Mouse (Mus musculus): ENCODE results near the gene Setd2. TPM values are rescaled to one million over a fixed set of nuclear protein-coding genes. Genes with fewer than 3 reads are reported as not detected.

Setd2 gene
- total RNA-seq, 1 experiment: 78.9 TPM

DNA sequence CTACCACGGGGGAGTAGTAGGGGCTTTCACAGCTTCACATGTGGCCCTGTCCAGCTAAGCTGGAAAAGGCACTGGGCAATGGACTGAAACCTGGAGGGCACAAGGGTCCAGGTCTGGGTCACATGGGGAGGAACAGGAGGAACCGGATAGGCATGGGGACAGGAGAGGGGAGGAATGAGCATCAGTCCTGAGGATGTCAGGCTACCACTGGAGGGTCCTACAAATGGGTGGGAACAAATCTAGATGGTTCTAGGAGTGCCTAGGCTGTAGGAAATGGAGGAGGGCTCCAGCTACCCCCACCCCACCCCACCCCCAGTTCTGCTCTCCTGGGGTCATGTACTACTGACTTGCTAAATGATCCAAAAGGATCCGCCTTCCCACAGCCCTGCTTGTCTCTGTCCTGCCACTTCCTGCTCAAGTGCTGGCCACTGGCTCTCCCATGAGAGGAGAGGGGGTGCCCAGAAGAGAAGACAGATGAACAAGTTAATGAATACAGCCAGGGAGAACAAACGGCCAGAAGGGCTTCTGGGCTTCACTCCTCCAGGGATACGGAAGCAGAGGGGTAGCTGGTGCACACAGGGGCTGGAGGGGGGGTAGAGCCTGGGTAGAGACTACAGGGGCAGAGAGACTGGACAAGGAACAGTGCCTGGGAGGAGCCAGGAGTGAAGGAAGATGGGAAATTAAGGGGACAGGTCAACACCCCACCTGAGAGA, 110.6 kb downstream of the Setd2 start:
- Histone ChIP-seq H3K4me1 (ENCODE audit: control insufficient read depth in 2 of 2, insufficient read depth in 2 of 2, low read length in 2 of 2, poor library complexity in 1 of 2) (peaks cover 0 to 10% of the 10 kb centered on the region in 2 experiments; a peak in 1 of 4 replicates), H3K4me3 (ENCODE audit: insufficient read depth in 1 of 2, low read depth in 1 of 2, low read length in 2 of 2, poor library complexity in 1 of 2, severe bottlenecking in 1 of 2) (no peak overlapping the region), H3K9ac (ENCODE audit: insufficient read depth, low read depth, low read length, poor library complexity, severe bottlenecking) (no peak overlapping the region), H3K27ac (ENCODE audit: insufficient read depth, low read depth, low read length, poor library complexity, severe bottlenecking) (no peak overlapping the region), H3K9me3 (ENCODE audit: control insufficient read depth, insufficient read depth, low read depth, low read length) (no peaks in the 10 kb centered on the region), H3K36me3 (ENCODE audit: control insufficient read depth, insufficient read depth, low read length, poor library complexity, severe bottlenecking) (peaks cover 3% of the 10 kb centered on the region; the same call in 1 of the 2 replicates)
- TF ChIP-seq HCFC1 (IDR thresholded peaks at IDR 0.05; ENCODE audit: borderline replicate concordance, insufficient read depth, low read length): no peak
- TF ChIP-seq CHD2 (IDR thresholded peaks at IDR 0.05; ENCODE audit: low read depth, low read length): no peak
- TF ChIP-seq ZC3H11A (IDR thresholded peaks at IDR 0.05; ENCODE audit: borderline replicate concordance, low read depth, low read length): no peak
- TF ChIP-seq ZNF384 (IDR thresholded peaks at IDR 0.05; ENCODE audit: low read depth, low read length): no peak
- no peak for TF ChIP-seq MAFK (IDR thresholded peaks at IDR 0.05; ENCODE audit: insufficient read depth, low read depth, low read length)
- no peak for DNase-seq (ENCODE audit: low read depth, low spot score)
- in situ Hi-C loops (cut with MboI; ENCODE audit: low sequenced_read_pairs in 2 of 2, unreplicated experiment in 2 of 2): no loop called here

- Histone ChIP-seq H3K4me1 (ENCODE audit: control insufficient read depth in 2 of 2, insufficient read depth in 2 of 2, low read length in 2 of 2, poor library complexity in 1 of 2) (peaks cover 0 to 8% of the 10 kb centered on the region in 2 experiments; a peak in 1 of 4 replicates), H3K36me3 (ENCODE audit: control insufficient read depth, insufficient read depth, low read length, poor library complexity, severe bottlenecking) (no peaks in the 10 kb centered on the region; the same call in 1 of the 2 replicates), H3K9ac (ENCODE audit: insufficient read depth, low read depth, low read length, poor library complexity, severe bottlenecking) (no peak overlapping the region), H3K9me3 (ENCODE audit: control insufficient read depth, insufficient read depth, low read depth, low read length) (no peaks in the 10 kb centered on the region), H3K27ac (ENCODE audit: insufficient read depth, low read depth, low read length, poor library complexity, severe bottlenecking) (no peak overlapping the region; the same call in 1 of the 2 replicates), H3K4me3 (ENCODE audit: insufficient read depth in 1 of 2, low read depth in 1 of 2, low read length in 2 of 2, poor library complexity in 1 of 2, severe bottlenecking in 1 of 2) (no peak overlapping the region)
- in situ Hi-C loops (cut with MboI; ENCODE audit: low sequenced_read_pairs in 2 of 2, unreplicated experiment in 2 of 2): no loop called here
- no peak for TF ChIP-seq HCFC1 (IDR thresholded peaks at IDR 0.05; ENCODE audit: borderline replicate concordance, insufficient read depth, low read length)
- DNase-seq (ENCODE audit: low read depth, low spot score): no peak
Observed at GRCm38 (mm10) chr9:110643787-110644186, 111.4 kb downstream of the Setd2 start.

DNA sequence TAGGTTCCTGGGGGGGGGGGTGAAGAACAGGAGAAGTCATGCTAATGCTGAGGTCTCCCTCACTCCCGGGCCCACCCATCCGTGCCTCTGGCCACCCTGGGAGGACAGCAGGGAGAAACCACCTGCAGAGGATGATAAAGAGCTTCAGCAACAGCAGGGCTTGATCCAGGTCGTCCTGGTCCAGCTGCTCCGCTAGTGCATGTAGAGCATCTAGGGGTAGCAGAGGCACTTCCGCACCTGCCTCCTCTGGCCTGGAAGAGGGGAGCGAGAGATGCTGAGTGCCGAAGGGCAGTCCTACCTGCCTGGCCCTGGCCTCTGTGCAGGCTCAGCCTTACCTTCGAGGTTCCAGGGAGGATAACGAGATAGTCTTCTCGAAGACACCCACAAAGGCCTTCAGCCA, 111.9 kb downstream of the Setd2 start:
- no peak overlapping the region for H3K4me3 ChIP-seq (ENCODE audit: insufficient read depth in 1 of 2, low read depth in 1 of 2, low read length in 2 of 2, poor library complexity in 1 of 2, severe bottlenecking in 1 of 2)
- no peaks in the 10 kb centered on the region for H3K9me3 ChIP-seq (ENCODE audit: control insufficient read depth, insufficient read depth, low read depth, low read length)
- peaks cover 0 to 8% of the 10 kb centered on the region in 2 experiments; a peak in 1 of 4 replicates for H3K4me1 ChIP-seq (ENCODE audit: control insufficient read depth in 2 of 2, insufficient read depth in 2 of 2, low read length in 2 of 2, poor library complexity in 1 of 2)
- in situ Hi-C loops (cut with MboI; ENCODE audit: low sequenced_read_pairs in 2 of 2, unreplicated experiment in 2 of 2): no loop called here
- TF ChIP-seq ZC3H11A (IDR thresholded peaks at IDR 0.05; ENCODE audit: borderline replicate concordance, low read depth, low read length): no peak
- TF ChIP-seq MAFK (IDR thresholded peaks at IDR 0.05; ENCODE audit: insufficient read depth, low read depth, low read length): no peak
- TF ChIP-seq HCFC1 (IDR thresholded peaks at IDR 0.05; ENCODE audit: borderline replicate concordance, insufficient read depth, low read length): no peak
- no peak for TF ChIP-seq CHD2 (IDR thresholded peaks at IDR 0.05; ENCODE audit: low read depth, low read length)
- TF ChIP-seq ZNF384 (IDR thresholded peaks at IDR 0.05; ENCODE audit: low read depth, low read length): no peak
- H3K36me3 ChIP-seq (ENCODE audit: control insufficient read depth, insufficient read depth, low read length, poor library complexity, severe bottlenecking): no peaks in the 10 kb centered on the region; the same call in 1 of the 2 replicates
- H3K27ac ChIP-seq (ENCODE audit: insufficient read depth, low read depth, low read length, poor library complexity, severe bottlenecking): no peak overlapping the region
- DNase-seq (ENCODE audit: low read depth, low spot score): no peak
- H3K9ac ChIP-seq (ENCODE audit: insufficient read depth, low read depth, low read length, poor library complexity, severe bottlenecking): no peak overlapping the region

DNA sequence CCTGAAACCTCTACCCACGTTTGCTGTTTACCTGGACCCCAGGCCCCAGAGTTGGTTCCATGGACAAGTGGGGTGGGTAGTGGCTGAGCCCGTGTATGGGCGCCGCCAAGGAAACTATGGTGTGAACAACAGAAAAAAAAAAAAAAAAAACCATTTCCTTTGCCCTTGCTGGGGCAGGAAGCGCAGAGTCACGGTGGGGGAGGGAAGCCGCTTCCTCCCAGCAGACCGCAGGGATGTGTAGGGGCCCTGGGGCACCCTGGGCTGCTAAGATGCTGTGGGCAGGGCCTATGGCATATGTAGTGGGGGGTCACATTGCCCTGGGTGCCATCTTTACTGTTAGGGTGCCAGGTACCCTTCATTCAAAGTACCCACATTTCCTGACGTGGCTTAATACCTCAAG, 112.8 kb downstream of the Setd2 start:
- Histone ChIP-seq H3K27ac (ENCODE audit: insufficient read depth, low read depth, low read length, poor library complexity, severe bottlenecking) (no peak overlapping the region), H3K4me3 (ENCODE audit: insufficient read depth in 1 of 2, low read depth in 1 of 2, low read length in 2 of 2, poor library complexity in 1 of 2, severe bottlenecking in 1 of 2) (no peak overlapping the region), H3K36me3 (ENCODE audit: control insufficient read depth, insufficient read depth, low read length, poor library complexity, severe bottlenecking) (no peaks in the 10 kb centered on the region; the same call in 1 of the 2 replicates), H3K9ac (ENCODE audit: insufficient read depth, low read depth, low read length, poor library complexity, severe bottlenecking) (no peak overlapping the region), H3K9me3 (ENCODE audit: control insufficient read depth, insufficient read depth, low read depth, low read length) (no peaks in the 10 kb centered on the region), H3K4me1 (ENCODE audit: control insufficient read depth in 2 of 2, insufficient read depth in 2 of 2, low read length in 2 of 2, poor library complexity in 1 of 2) (peaks cover 0 to 8% of the 10 kb centered on the region in 2 experiments; a peak in 1 of 4 replicates)
- TF ChIP-seq CHD2 (IDR thresholded peaks at IDR 0.05; ENCODE audit: low read depth, low read length): no peak
- TF ChIP-seq ZNF384 (IDR thresholded peaks at IDR 0.05; ENCODE audit: low read depth, low read length): no peak
- no peak for TF ChIP-seq ZC3H11A (IDR thresholded peaks at IDR 0.05; ENCODE audit: borderline replicate concordance, low read depth, low read length)
- no peak for TF ChIP-seq MAFK (IDR thresholded peaks at IDR 0.05; ENCODE audit: insufficient read depth, low read depth, low read length)
- TF ChIP-seq HCFC1 (IDR thresholded peaks at IDR 0.05; ENCODE audit: borderline replicate concordance, insufficient read depth, low read length): no peak
- in situ Hi-C loops (cut with MboI; ENCODE audit: low sequenced_read_pairs in 2 of 2, unreplicated experiment in 2 of 2): no loop called here
- DNase-seq (ENCODE audit: low read depth, low spot score): no peak
